ENCODE assay signal across 7 mouse cellular contexts in the genomic region with DNA sequence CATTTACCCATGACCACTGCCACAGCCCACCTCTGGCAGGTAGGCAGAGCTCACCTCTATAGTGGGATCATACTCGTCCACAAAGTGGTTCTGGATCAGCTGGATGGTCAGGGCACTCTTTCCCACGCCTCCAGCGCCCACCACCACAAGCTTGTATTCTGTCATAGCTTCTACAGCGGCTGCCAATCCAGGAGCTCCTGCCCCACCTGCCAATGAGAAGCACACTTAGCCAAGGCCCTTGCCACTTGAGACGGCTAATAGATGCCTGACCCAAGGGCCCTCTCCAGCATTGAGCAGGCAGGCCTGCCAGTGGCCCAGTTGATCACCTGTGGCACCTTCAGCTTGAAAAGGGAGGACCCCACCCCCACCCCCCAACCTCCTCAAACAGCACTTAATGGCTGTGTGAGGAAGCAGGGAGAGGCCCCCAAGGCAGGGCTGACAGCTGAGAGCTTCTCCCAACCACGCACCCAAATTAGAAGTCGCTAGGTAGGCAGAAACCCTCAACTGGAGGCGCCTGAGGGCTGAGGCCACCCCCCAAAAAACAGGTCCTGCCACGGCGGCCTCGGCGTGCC. TPM values are rescaled to one million over a fixed set of nuclear protein-coding genes. Genes with fewer than 3 reads are reported as not detected.
A peak's percentile ranks its signal among the peaks of the same experiment; 100 is the strongest.
DNase-seq lines count a peak whose midpoint lies in the region; ATAC-seq and TF ChIP-seq lines count a peak whose summit lies in the region.

No protein-coding gene starts in this region.

- H3K4me3 ChIP-seq in left cerebral cortex, adult 2 months, result peak overlapping the region; percentile 87
- H3K4me3 ChIP-seq in embryonic facial prominence, embryonic 15.5 days (replicated peaks), result peak overlapping the region; percentile 92
- peak overlapping the region; percentile 85 for H3K4me3 ChIP-seq in limb, embryonic 13.5 days
- peak overlapping the region; percentile 85 for H3K4me3 ChIP-seq in midbrain, embryonic 15.5 days

- 24% methylated on average over 12 of the region's 12 CpGs for WGBS in embryonic facial prominence, embryonic 15.5 days
- WGBS in limb, embryonic 13.5 days, result 27% methylated on average over 12 of the region's 12 CpGs
- WGBS in midbrain, embryonic 15.5 days, result 28% methylated on average over 12 of the region's 12 CpGs

- peak overlapping the region; percentile 89 for H3K27ac ChIP-seq in left cerebral cortex, adult 2 months
- H3K27ac ChIP-seq in embryonic facial prominence, embryonic 15.5 days (replicated peaks), result peak overlapping the region; percentile 90
- peak overlapping the region; percentile 77 for H3K27ac ChIP-seq in limb, embryonic 13.5 days
- peak overlapping the region; percentile 81 for H3K27ac ChIP-seq in midbrain, embryonic 15.5 days

- H3K27me3 ChIP-seq in embryonic facial prominence, embryonic 15.5 days, result no peaks in the 10 kb centered on the region
- no peaks in the 10 kb centered on the region for H3K27me3 ChIP-seq in limb, embryonic 13.5 days
- no peaks in the 10 kb centered on the region for H3K27me3 ChIP-seq in midbrain, embryonic 15.5 days (replicated peaks)

- 0 out of 2 replicates have a peak, but pooled peaks have one; percentile 1 for ATAC-seq in embryonic facial prominence, embryonic 15.5 days (ENCODE audit: insufficient number of reproducible peaks, low FRiP score, low TSS enrichment, low read depth)
- no peak for ATAC-seq in limb, embryonic 13.5 days (ENCODE audit: low FRiP score, low read depth)
- no peak for ATAC-seq in midbrain, embryonic 15.5 days (replicated peaks)

- peaks cover 40% of the 10 kb centered on the region for H3K4me1 ChIP-seq in embryonic facial prominence, embryonic 15.5 days
- peaks cover 25% of the 10 kb centered on the region for H3K4me1 ChIP-seq in limb, embryonic 13.5 days
- H3K4me1 ChIP-seq in midbrain, embryonic 15.5 days, result peaks cover 34% of the 10 kb centered on the region

- no peak for TF ChIP-seq CTCF in left cerebral cortex, adult 2 months (IDR thresholded peaks at IDR 0.05)

- peaks cover 37% of the 10 kb centered on the region for H3K36me3 ChIP-seq in embryonic facial prominence, embryonic 15.5 days
- H3K36me3 ChIP-seq in limb, embryonic 13.5 days, result peaks cover 37% of the 10 kb centered on the region
- peaks cover 18% of the 10 kb centered on the region; the same call in 1 of the 2 replicates for H3K36me3 ChIP-seq in midbrain, embryonic 15.5 days (replicated peaks)

- intact Hi-C loops in left cerebral cortex, adult 2 months (cut with DNase I), result no loop called here

- DNase-seq in left cerebral cortex, adult 2 months (ENCODE audit: extremely low spot score in 1 of 2, low spot score in 2 of 2), result no peak
- DNase-seq in left cerebral cortex, adult 8-10 months (ENCODE audit: low spot score in 2 of 2), result no peak
- no peak for DNase-seq in thymus, postnatal 14 days
- no peak for DNase-seq in B cell, adult 2 months

- peak overlapping the region; percentile 90 for H3K9ac ChIP-seq in embryonic facial prominence, embryonic 15.5 days
- peak overlapping the region; percentile 92 for H3K9ac ChIP-seq in limb, embryonic 13.5 days
- H3K9ac ChIP-seq in midbrain, embryonic 15.5 days, result peak overlapping the region; percentile 95

- H3K9me3 ChIP-seq in embryonic facial prominence, embryonic 15.5 days (replicated peaks), result no peaks in the 10 kb centered on the region
- no peaks in the 10 kb centered on the region for H3K9me3 ChIP-seq in limb, embryonic 13.5 days
- no peaks in the 10 kb centered on the region for H3K9me3 ChIP-seq in midbrain, embryonic 15.5 days

- peak overlapping the region; percentile 95 for H3K4me2 ChIP-seq in embryonic facial prominence, embryonic 15.5 days (replicated peaks)
- H3K4me2 ChIP-seq in limb, embryonic 13.5 days (replicated peaks), result peak overlapping the region; percentile 95
- H3K4me2 ChIP-seq in midbrain, embryonic 15.5 days, result peak overlapping the region; percentile 87

RNA-seq across cellular contexts. Expression of gene Hras, which starts 0.9 kb away (rescaled TPM):
- 100 to 1,000 TPM; 219 to 244 TPM for total RNA-seq in left cerebral cortex, adult 2 months (2021)
- total RNA-seq in left cerebral cortex, adult 8-10 months (2022), result 100 to 1,000 TPM; 226 to 267 (median 258) TPM
- polyA plus RNA-seq in embryonic facial prominence, embryonic 15.5 days (2015; fragmentation: Nextera tagmentation; extraction: Ambion mirVana), result 180 and 183 TPM in 2 replicates
- polyA plus RNA-seq in limb, embryonic 13.5 days (2015; fragmentation: Nextera tagmentation; extraction: Ambion mirVana), result 94.5 and 97.5 TPM in 2 replicates
- 181 and 195 TPM in 2 replicates for polyA plus RNA-seq in midbrain, embryonic 15.5 days (2015; fragmentation: Nextera tagmentation; extraction: Ambion mirVana)

RNA-seq across cellular contexts. Expression of gene Lrrc56, which starts 1.1 kb away (rescaled TPM):
- 1 to 10 TPM; 3.9 to 5.0 TPM for total RNA-seq in left cerebral cortex, adult 2 months (2021)
- total RNA-seq in left cerebral cortex, adult 8-10 months (2022), result 1 to 10 TPM; 3.5 to 5.7 (median 5.3) TPM
- 11.2 and 14.7 TPM in 2 replicates for polyA plus RNA-seq in embryonic facial prominence, embryonic 15.5 days (2015; fragmentation: Nextera tagmentation; extraction: Ambion mirVana)
- polyA plus RNA-seq in limb, embryonic 13.5 days (2015; fragmentation: Nextera tagmentation; extraction: Ambion mirVana), result 11.4 and 12.9 TPM in 2 replicates
- polyA plus RNA-seq in midbrain, embryonic 15.5 days (2015; fragmentation: Nextera tagmentation; extraction: Ambion mirVana), result 12.8 and 13.8 TPM in 2 replicates

RNA-seq across cellular contexts. Expression of gene Rnh1, which starts 20.2 kb away (rescaled TPM):
- 10 to 100 TPM; 36.5 to 37.3 TPM for total RNA-seq in left cerebral cortex, adult 2 months (2021)
- total RNA-seq in left cerebral cortex, adult 8-10 months (2022), result 10 to 100 TPM; 41.0 to 52.8 (median 44.8) TPM
- 210 and 216 TPM in 2 replicates for polyA plus RNA-seq in embryonic facial prominence, embryonic 15.5 days (2015; fragmentation: Nextera tagmentation; extraction: Ambion mirVana)
- polyA plus RNA-seq in limb, embryonic 13.5 days (2015; fragmentation: Nextera tagmentation; extraction: Ambion mirVana), result 112 and 118 TPM in 2 replicates
- polyA plus RNA-seq in midbrain, embryonic 15.5 days (2015; fragmentation: Nextera tagmentation; extraction: Ambion mirVana), result 40.6 and 44.4 TPM in 2 replicates

RNA-seq across cellular contexts. Expression of gene Lmntd2, which starts 21.0 kb away (rescaled TPM):
- total RNA-seq in left cerebral cortex, adult 2 months (2021), result not detected
- total RNA-seq in left cerebral cortex, adult 8-10 months (2022), result under 1 TPM in 2 of 4 experiments, not detected in 2; 0.17 to 0.25 TPM
- polyA plus RNA-seq in embryonic facial prominence, embryonic 15.5 days (2015; fragmentation: Nextera tagmentation; extraction: Ambion mirVana), result 2.3 and 3.6 TPM in 2 replicates
- 2.6 TPM in 2 replicates for polyA plus RNA-seq in limb, embryonic 13.5 days (2015; fragmentation: Nextera tagmentation; extraction: Ambion mirVana)
- 0.87 and 1.4 TPM in 2 replicates for polyA plus RNA-seq in midbrain, embryonic 15.5 days (2015; fragmentation: Nextera tagmentation; extraction: Ambion mirVana)

RNA-seq across cellular contexts. Expression of gene Rassf7, which starts 22.8 kb away (rescaled TPM):
- total RNA-seq in left cerebral cortex, adult 2 months (2021), result 1 to 10 TPM in 1 of 2 experiments, under 1 TPM in 1; 0.94 to 1.3 TPM
- 1 to 10 TPM in 3 of 4 experiments, under 1 TPM in 1; 0.89 to 2.7 (median 2.4) TPM for total RNA-seq in left cerebral cortex, adult 8-10 months (2022)
- polyA plus RNA-seq in embryonic facial prominence, embryonic 15.5 days (2015; fragmentation: Nextera tagmentation; extraction: Ambion mirVana), result 55.3 and 56.3 TPM in 2 replicates
- polyA plus RNA-seq in limb, embryonic 13.5 days (2015; fragmentation: Nextera tagmentation; extraction: Ambion mirVana), result 32.7 and 34.0 TPM in 2 replicates
- polyA plus RNA-seq in midbrain, embryonic 15.5 days (2015; fragmentation: Nextera tagmentation; extraction: Ambion mirVana), result 24.0 and 26.3 TPM in 2 replicates
